Mouse (Mus musculus) kidney, adult 2 months (tissue): ENCODE results near the gene Pik3r1. TPM values are rescaled to one million over a fixed set of nuclear protein-coding genes. Genes with fewer than 3 reads are reported as not detected.

Experiments
- DNase-seq: peaks from one replicate; pipeline ENCODE4 v3.0.0; 2021
- H3K27ac ChIP-seq: fragments of 200-500 bp; 2 replicates; pipeline ENCODE4 v1.5.1; 2012; ENCODE audit warnings: low read depth, low read length, control low read depth, inconsistent platforms; ENCODE audit not compliant: insufficient read depth
- H3K27me3 ChIP-seq: fragments of 200-500 bp; replicated peaks from 2 replicates; pipeline ENCODE4 v1.6.1; 2012; ENCODE audit warnings: mild to moderate bottlenecking, moderate library complexity, low read length, inconsistent platforms; ENCODE audit not compliant: control insufficient read depth, insufficient read depth
- H3K36me3 ChIP-seq: fragments of 200-500 bp; 2 replicates; pipeline ENCODE4 v1.6.1; 2012; ENCODE audit warnings: mild to moderate bottlenecking, moderate library complexity, low read length, inconsistent platforms; ENCODE audit not compliant: control insufficient read depth, insufficient read depth
- H3K4me1 ChIP-seq: fragments of 200-500 bp; 2 replicates; pipeline ENCODE4 v1.6.1; 2011; ENCODE audit warnings: low read length; ENCODE audit not compliant: control insufficient read depth, insufficient read depth
- H3K4me3 ChIP-seq: fragments of 200-500 bp; 2 replicates; pipeline ENCODE4 v1.5.1; 2011; ENCODE audit warnings: mild to moderate bottlenecking, low read depth, low read length, control low read depth; ENCODE audit not compliant: insufficient read depth
- CTCF ChIP-seq: fragments of 200-500 bp; conservative IDR thresholded peaks from 2 replicates; pipeline ENCODE4 v1.5.1; 2011; ENCODE audit warnings: low read depth, mild to moderate bottlenecking, control low read depth, low read length, moderate library complexity, mixed read lengths; ENCODE audit not compliant: insufficient read depth, insufficient read length
- POLR2A ChIP-seq: fragments of 200-500 bp; IDR thresholded peaks from one replicate; pipeline ENCODE4 v1.6.1; 2011; ENCODE audit warnings: low read depth, low read length, control low read depth
- WGBS: fragments of 180-500 bp; shearing (Covaris S2); methylation state at CpG from one replicate; pipeline ENCODE4 v1.1.7; 2018; 5-methylcytosine and 5-hydroxymethylcytosine counted together
- polyA plus RNA-seq: library from polyadenylated mRNA; depleted of rRNA; stranded (reverse); fragments of >200 nt; gene quantifications from 2 replicates; pipeline ENCODE4 v1.2.3, GENCODE M21; 2012

The Pik3r1 gene
- polyA plus RNA-seq, 1 experiment: 21.2 TPM

GRCm38 (mm10) chr13:101692239-101692784 lies 75.7 kb downstream of the Pik3r1 start:
- no peaks in the 10 kb centered on the region for H3K27me3 ChIP-seq
- 37% methylated on average over 17 of the region's 17 CpGs for WGBS
- H3K4me1 ChIP-seq: peaks cover 21% of the 10 kb centered on the region; the same call in 1 of the 2 replicates
- H3K4me3 ChIP-seq: peak overlapping the region; percentile 51
- peaks cover 3% of the 10 kb centered on the region; the same call in 1 of the 2 replicates for H3K36me3 ChIP-seq
- no peak for TF ChIP-seq CTCF
- TF ChIP-seq POLR2A: peak; percentile 34
- H3K27ac ChIP-seq: peak overlapping the region; percentile 9; the same call in 1 of the 2 replicates
- DNase-seq: peak; percentile 46

GRCm38 (mm10) chr13:101691669-101692068 lies 76.3 kb downstream of the Pik3r1 start:
- no peak for DNase-seq
- peaks cover 20% of the 10 kb centered on the region; the same call in 1 of the 2 replicates for H3K4me1 ChIP-seq
- TF ChIP-seq CTCF (no peak), POLR2A (no peak)

GRCm38 (mm10) chr13:101690911-101691655 lies 76.9 kb downstream of the Pik3r1 start:
- no peak for TF ChIP-seq POLR2A
- TF ChIP-seq CTCF: no peak
- WGBS: 44% methylated on average over 10 of the region's 10 CpGs
- DNase-seq: no peak
- Histone ChIP-seq H3K36me3 (peaks cover 10% of the 10 kb centered on the region; the same call in 1 of the 2 replicates), H3K27me3 (no peaks in the 10 kb centered on the region), H3K27ac (peak overlapping the region; percentile 55), H3K4me1 (peaks cover 14% of the 10 kb centered on the region; the same call in 1 of the 2 replicates), H3K4me3 (peak overlapping the region; percentile 34)

More at GRCm38 (mm10) chr13:101691669-101692068, 76.3 kb downstream of the Pik3r1 start:
- Histone ChIP-seq H3K27me3 (no peaks in the 10 kb centered on the region), H3K36me3 (peaks cover 7% of the 10 kb centered on the region; the same call in 1 of the 2 replicates), H3K27ac (peak overlapping the region; percentile 55), H3K4me3 (peak overlapping the region; percentile 34)
- 46% methylated on average over 6 of the region's 6 CpGs for WGBS

GRCm38 (mm10) chr13:101690167-101690566 lies 77.8 kb downstream of the Pik3r1 start:
- no peak for TF ChIP-seq CTCF
- no peak for TF ChIP-seq POLR2A
- peaks cover 10% of the 10 kb centered on the region; the same call in 1 of the 2 replicates for H3K4me1 ChIP-seq
- WGBS: 30% methylated on average over 6 of the region's 6 CpGs
- peak; percentile 76 for DNase-seq
- no peak overlapping the region for H3K27ac ChIP-seq
- peaks cover 15% of the 10 kb centered on the region for H3K36me3 ChIP-seq
- H3K4me3 ChIP-seq: no peak overlapping the region
- no peaks in the 10 kb centered on the region for H3K27me3 ChIP-seq

- H3K36me3 ChIP-seq: peaks cover 22% of the 10 kb centered on the region
Measured at GRCm38 (mm10) chr13:101686256-101686655, 81.8 kb downstream of the Pik3r1 start.

GRCm38 (mm10) chr13:101684706-101685105 lies 83.3 kb downstream of the Pik3r1 start:
- H3K36me3 ChIP-seq: peaks cover 22% of the 10 kb centered on the region
- TF ChIP-seq POLR2A (no peak), CTCF (no peak)
- no peak overlapping the region for H3K27ac ChIP-seq
- WGBS: 78% methylated on average over 14 of the region's 14 CpGs
- H3K27me3 ChIP-seq: no peaks in the 10 kb centered on the region
- H3K4me1 ChIP-seq: peaks cover 7% of the 10 kb centered on the region; the same call in 1 of the 2 replicates
- no peak overlapping the region for H3K4me3 ChIP-seq
- no peak for DNase-seq

More at GRCm38 (mm10) chr13:101686256-101686655, 81.8 kb downstream of the Pik3r1 start:
- TF ChIP-seq POLR2A (no peak), CTCF (no peak)
- Histone ChIP-seq H3K4me3 (no peak overlapping the region), H3K4me1 (peaks cover 10% of the 10 kb centered on the region; the same call in 1 of the 2 replicates), H3K27me3 (no peaks in the 10 kb centered on the region), H3K27ac (no peak overlapping the region)
- WGBS: 89% methylated on average over 13 of the region's 13 CpGs
- no peak for DNase-seq

GRCm38 (mm10) chr13:101682378-101682777 lies 85.6 kb downstream of the Pik3r1 start:
- 38% methylated on average over 4 of the region's 4 CpGs for WGBS
- Histone ChIP-seq H3K27me3 (no peaks in the 10 kb centered on the region), H3K27ac (no peak overlapping the region), H3K36me3 (peaks cover 18% of the 10 kb centered on the region), H3K4me3 (no peak overlapping the region), H3K4me1 (peaks cover 7% of the 10 kb centered on the region; the same call in 1 of the 2 replicates)
- DNase-seq: no peak
- TF ChIP-seq POLR2A (no peak), CTCF (no peak)
